Mouse (Mus musculus) kidney, adult 2 months (tissue): Measurements from ENCODE around the gene Gm11084. TPM values are rescaled to one million over a fixed set of nuclear protein-coding genes. Genes with fewer than 3 reads are reported as not detected.
"Not testable (repeated sequence)": the region's sequence is repeated elsewhere in the genome, so short reads cannot be mapped to it uniquely, and the experiment has no call there.

Experiments
- DNase-seq: peaks from one replicate; pipeline ENCODE4 v3.0.0; 2021
- H3K27ac ChIP-seq: fragments of 200-500 bp; 2 replicates; pipeline ENCODE4 v1.5.1; 2012; ENCODE audit warnings: low read depth, low read length, control low read depth, inconsistent platforms; ENCODE audit not compliant: insufficient read depth
- H3K27me3 ChIP-seq: fragments of 200-500 bp; replicated peaks from 2 replicates; pipeline ENCODE4 v1.6.1; 2012; ENCODE audit warnings: mild to moderate bottlenecking, moderate library complexity, low read length, inconsistent platforms; ENCODE audit not compliant: control insufficient read depth, insufficient read depth
- H3K36me3 ChIP-seq: fragments of 200-500 bp; 2 replicates; pipeline ENCODE4 v1.6.1; 2012; ENCODE audit warnings: mild to moderate bottlenecking, moderate library complexity, low read length, inconsistent platforms; ENCODE audit not compliant: control insufficient read depth, insufficient read depth
- H3K4me1 ChIP-seq: fragments of 200-500 bp; 2 replicates; pipeline ENCODE4 v1.6.1; 2011; ENCODE audit warnings: low read length; ENCODE audit not compliant: control insufficient read depth, insufficient read depth
- H3K4me3 ChIP-seq: fragments of 200-500 bp; 2 replicates; pipeline ENCODE4 v1.5.1; 2011; ENCODE audit warnings: mild to moderate bottlenecking, low read depth, low read length, control low read depth; ENCODE audit not compliant: insufficient read depth
- CTCF ChIP-seq: fragments of 200-500 bp; conservative IDR thresholded peaks from 2 replicates; pipeline ENCODE4 v1.5.1; 2011; ENCODE audit warnings: low read depth, mild to moderate bottlenecking, control low read depth, low read length, moderate library complexity, mixed read lengths; ENCODE audit not compliant: insufficient read depth, insufficient read length
- POLR2A ChIP-seq: fragments of 200-500 bp; IDR thresholded peaks from one replicate; pipeline ENCODE4 v1.6.1; 2011; ENCODE audit warnings: low read depth, low read length, control low read depth
- WGBS: fragments of 180-500 bp; shearing (Covaris S2); methylation state at CpG from one replicate; pipeline ENCODE4 v1.1.7; 2018; 5-methylcytosine and 5-hydroxymethylcytosine counted together
- polyA plus RNA-seq: library from polyadenylated mRNA; depleted of rRNA; stranded (reverse); fragments of >200 nt; gene quantifications from 2 replicates; pipeline ENCODE4 v1.2.3, GENCODE M21; 2012

Gene Gm11084
- polyA plus RNA-seq, 1 experiment = not detected

DNA sequence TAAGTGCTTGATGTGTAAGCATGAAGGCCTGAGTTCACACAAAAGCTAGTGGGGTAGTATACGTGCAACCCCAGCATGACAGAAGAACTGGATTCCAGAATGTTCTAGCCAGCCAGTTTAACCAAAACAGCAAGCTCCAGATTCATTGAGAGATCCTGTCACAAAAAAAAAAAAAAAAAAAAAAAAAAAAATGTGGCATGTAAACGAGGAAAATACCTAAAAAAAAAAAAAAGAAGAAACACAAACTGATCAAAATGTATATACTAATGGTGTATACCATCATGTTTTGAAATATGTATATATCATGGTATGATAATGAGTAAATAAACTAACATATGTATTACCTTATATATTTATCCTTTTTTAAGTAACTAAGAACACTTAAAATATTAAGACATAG, 7.6 kb upstream of the Gm11084 start:
- no peaks in the 10 kb centered on the region for H3K36me3 ChIP-seq
- 68% methylated on average over 2 of the region's 2 CpGs for WGBS
- no peak for TF ChIP-seq CTCF
- no peak for TF ChIP-seq POLR2A

DNA sequence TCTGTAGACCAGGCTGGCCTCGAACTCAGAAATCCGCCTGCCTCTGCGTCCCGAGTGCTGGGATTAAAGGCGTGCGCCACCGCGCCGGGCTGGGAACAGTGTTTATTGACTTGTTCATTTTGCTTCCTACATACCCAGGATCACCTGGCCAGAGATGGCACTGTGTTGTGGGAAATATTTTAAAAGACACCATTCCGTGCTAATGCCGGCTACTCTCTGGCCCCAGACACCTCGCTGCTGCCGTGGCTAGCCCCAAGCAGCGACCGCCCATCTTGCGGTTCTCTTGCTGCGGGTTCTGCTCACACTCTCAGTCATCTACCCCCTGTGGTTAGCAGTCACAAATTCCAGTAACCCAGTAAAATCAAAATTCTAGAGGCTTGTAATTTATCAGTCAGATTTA, 6.0 kb upstream of the Gm11084 start:
- WGBS = 98% methylated on average over 17 of the region's 17 CpGs
- DNase-seq = no peak
- Histone ChIP-seq H3K27me3 (no peaks in the 10 kb centered on the region), H3K36me3 (no peaks in the 10 kb centered on the region), H3K4me1 (0 out of 2 replicates have a peak, but pooled peaks cover 3% of the 10 kb centered on the region), H3K4me3 (no peak overlapping the region), H3K27ac (no peak overlapping the region)
- TF ChIP-seq CTCF (no peak), POLR2A (no peak)

More for the DNA sequence above, 7.6 kb upstream of the Gm11084 start:
- H3K27ac ChIP-seq = no peak overlapping the region
- no peaks in the 10 kb centered on the region for H3K27me3 ChIP-seq
- H3K4me1 ChIP-seq = 0 out of 2 replicates have a peak, but pooled peaks cover 3% of the 10 kb centered on the region
- no peak for DNase-seq
- no peak overlapping the region for H3K4me3 ChIP-seq

DNA sequence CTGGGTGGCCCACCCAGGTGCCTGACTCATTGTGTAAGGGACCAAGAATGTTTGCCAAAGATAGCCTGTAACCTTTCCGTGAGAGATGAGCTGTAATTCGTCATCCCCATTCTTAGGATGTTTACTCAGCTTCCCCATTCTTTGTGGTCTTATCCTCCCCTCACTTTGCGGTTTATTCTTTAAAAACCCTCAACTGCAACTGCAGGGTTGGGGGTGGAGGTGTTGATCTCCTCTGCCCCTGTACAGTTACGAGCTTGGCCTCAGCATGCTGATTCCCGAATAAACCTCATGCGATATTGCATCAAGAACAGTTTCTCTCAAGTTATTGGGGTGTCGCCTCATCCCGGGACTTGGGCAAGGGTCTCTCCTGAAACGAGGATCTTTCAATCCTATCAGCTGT, 2.4 kb upstream of the Gm11084 start:
- not testable (repeated sequence) for H3K36me3 ChIP-seq, H3K4me1 ChIP-seq, DNase-seq, H3K27ac ChIP-seq, H3K27me3 ChIP-seq, H3K4me3 ChIP-seq
- WGBS = 95% methylated on average over 9 of the region's 9 CpGs

DNA sequence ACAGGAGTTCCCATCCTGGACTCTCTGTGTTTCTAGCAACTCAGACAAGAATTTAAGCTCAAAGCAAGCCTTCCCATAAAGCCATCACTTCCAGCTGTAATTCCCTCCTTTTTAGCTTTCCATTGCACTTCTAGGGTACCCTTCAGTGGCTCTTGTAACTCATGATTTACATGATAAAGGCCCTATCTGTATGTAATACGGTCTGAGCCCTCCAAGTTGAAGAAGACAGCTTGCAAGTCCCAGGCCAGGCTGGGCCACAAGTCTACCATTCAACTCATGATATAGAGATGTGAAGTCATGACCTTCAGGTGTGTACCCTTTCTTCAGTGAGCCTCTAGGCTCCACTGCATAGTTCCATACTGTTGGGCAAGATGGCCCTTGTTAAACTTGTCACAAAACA, 1.0 kb downstream of the Gm11084 start:
- no peak overlapping the region for H3K4me3 ChIP-seq
- no peak overlapping the region for H3K27ac ChIP-seq
- no peaks in the 10 kb centered on the region for H3K36me3 ChIP-seq
- H3K27me3 ChIP-seq = no peaks in the 10 kb centered on the region
- no peaks in the 10 kb centered on the region for H3K4me1 ChIP-seq
- TF ChIP-seq CTCF = no peak
- TF ChIP-seq POLR2A = no peak
- DNase-seq = no peak
- 57% methylated on average over 1 of the region's 1 CpGs for WGBS

DNA sequence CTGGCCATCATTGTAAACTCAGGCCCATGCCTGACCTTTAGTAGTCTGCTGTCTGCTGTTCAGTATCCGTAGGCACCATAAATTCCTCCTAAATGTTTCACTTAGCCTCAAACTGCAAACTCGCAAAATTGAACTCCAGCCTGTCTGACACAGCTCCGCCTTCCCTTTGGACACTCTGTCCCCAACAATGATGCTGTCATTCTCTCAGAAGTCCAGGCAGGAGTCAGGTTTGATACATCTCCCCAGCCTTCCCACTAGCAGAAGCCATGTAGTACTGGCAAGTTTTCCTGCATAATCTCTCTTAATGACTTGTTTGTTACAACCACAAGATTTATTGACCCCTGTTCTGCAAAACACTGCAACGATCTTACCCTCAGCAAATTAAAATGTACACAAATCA, 1.7 kb downstream of the Gm11084 start:
- no peak for DNase-seq
- no peaks in the 10 kb centered on the region for H3K36me3 ChIP-seq
- TF ChIP-seq POLR2A = no peak
- TF ChIP-seq CTCF = no peak
- H3K27ac ChIP-seq = no peak overlapping the region
- H3K4me3 ChIP-seq = no peak overlapping the region
- no peaks in the 10 kb centered on the region for H3K4me1 ChIP-seq
- WGBS = 33% methylated on average over 4 of the region's 4 CpGs
- H3K27me3 ChIP-seq = no peaks in the 10 kb centered on the region

DNA sequence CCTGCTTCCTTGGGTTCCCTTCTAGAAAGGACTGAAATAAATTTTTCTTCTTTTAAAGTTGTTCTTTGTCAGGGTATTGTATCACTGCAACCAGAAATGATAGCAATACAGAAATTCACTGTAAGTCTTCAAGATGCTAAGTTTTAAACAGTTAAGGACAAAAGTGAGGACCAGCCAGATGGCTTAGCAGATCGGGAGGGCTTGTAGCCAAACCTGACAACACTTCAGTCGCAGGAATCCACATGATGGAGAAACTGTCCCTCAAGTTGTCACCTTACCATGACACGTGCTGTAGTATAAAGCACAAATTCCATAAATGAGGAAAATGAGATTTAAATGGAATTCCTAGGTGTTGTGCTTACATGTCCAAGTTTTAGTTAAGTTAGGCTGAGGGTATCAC, 3.3 kb downstream of the Gm11084 start:
- no peaks in the 10 kb centered on the region for H3K36me3 ChIP-seq
- TF ChIP-seq CTCF = no peak
- TF ChIP-seq POLR2A = no peak
- H3K27ac ChIP-seq = no peak overlapping the region
- no peaks in the 10 kb centered on the region for H3K27me3 ChIP-seq
- 93% methylated on average over 3 of the region's 3 CpGs for WGBS
- no peak overlapping the region for H3K4me3 ChIP-seq
- no peaks in the 10 kb centered on the region for H3K4me1 ChIP-seq
- no peak for DNase-seq

DNA sequence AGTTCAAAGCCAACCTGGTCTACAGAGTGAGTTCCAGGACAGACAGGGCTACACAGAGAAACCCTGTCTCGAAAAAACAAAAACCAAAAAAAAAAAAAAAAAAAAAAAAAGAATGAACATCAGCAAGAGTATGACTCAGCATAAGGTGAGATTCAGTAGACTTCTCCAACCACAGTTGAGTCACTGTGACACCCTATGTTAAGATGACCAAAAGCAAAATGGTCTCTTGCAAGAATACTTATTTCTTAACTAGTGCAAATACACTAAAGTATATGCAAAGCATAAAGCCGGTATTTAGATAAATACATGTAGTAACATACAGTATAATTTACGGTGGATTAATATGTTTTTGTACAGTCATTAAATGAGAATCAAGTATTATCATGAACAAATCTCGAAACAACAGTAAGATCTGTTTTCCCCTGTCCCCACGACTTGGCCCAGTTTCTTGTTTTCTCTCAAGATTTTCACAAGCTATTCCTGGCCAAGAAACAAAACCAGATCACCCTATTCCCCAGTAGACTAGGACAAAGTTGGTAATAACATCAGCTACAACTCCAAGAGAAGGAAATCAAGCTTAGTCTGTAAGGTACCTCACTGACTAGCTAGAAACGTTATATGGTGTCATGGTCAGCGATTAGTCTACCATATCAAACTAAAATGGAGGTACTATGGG, 4.3 kb downstream of the Gm11084 start:
- Histone ChIP-seq H3K4me3 (no peak overlapping the region), H3K27me3 (no peaks in the 10 kb centered on the region), H3K36me3 (no peaks in the 10 kb centered on the region), H3K27ac (no peak overlapping the region), H3K4me1 (peaks cover 1% of the 10 kb centered on the region; the same call in 1 of the 2 replicates)
- DNase-seq = no peak
- no peak for TF ChIP-seq POLR2A
- no peak for TF ChIP-seq CTCF
- 80% methylated on average over 7 of the region's 7 CpGs for WGBS
